Mouse (Mus musculus) liver, postnatal 0 days (tissue): ENCODE measurements at regions not wholly inside any gene's neighbourhood (a gene's known extent, or its start where the extent isn't known, plus 50 kb on each side); places are given as distances from the start of the nearest gene placed in this dataset.

Experiments
- CTCF ChIP-seq: sonication (generic); IDR thresholded peaks from 2 replicates; pipeline ENCODE4 v1.5.1; 2016; ENCODE audit warnings: antibody characterized with exemption, low read depth
- EP300 ChIP-seq: IDR thresholded peaks from 2 replicates; pipeline ENCODE4 v1.6.1; 2016; ENCODE audit warnings: antibody characterized with exemption, low read depth, mild to moderate bottlenecking

DNA sequence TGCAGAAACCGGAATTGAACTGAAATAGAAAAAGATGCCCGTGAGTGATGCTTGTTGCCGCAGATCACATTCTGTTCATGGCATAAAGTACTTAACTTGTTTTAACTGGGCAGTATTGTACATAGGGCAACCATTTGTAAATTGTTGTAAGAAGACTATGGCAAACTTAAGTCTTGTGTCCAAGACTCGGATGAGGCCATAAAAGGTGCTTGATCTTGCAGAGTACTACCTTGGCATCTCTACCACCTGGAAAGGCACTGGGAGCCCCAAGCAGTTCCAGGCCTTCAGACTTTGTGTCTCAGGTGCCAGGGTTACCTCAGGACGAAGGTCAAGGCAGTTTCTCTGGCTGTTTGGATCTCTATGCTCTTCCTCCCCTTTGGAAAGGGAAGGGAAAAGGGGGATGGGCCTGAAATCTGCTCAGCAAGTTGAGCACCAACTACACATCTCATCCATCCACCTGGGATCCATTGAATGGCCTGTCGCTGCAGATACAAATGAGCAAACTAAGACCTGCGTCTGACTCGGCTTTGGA lies 120.0 kb downstream of the Slc38a6 start:
- TF ChIP-seq CTCF: no peak
- TF ChIP-seq EP300: no peak
